Comparison of ENCODE assay signal across 9 mouse cellular contexts in genomic region chr11:55162670-55163069, GRCm38 (mm10). TPM values are rescaled to one million over a fixed set of nuclear protein-coding genes. Genes with fewer than 3 reads are reported as not detected.
DNase-seq lines count a peak whose midpoint lies in the region; ATAC-seq and TF ChIP-seq lines count a peak whose summit lies in the region.
"Had no signal": no experiment of that assay in that cellular context is flagged by ENCODE, and none has a peak within 500 bp of the region (broad histone marks: within the 10 kb centered on the region; RNA-seq: fewer than 3 reads in every experiment).

No protein-coding gene starts in this region.

- H3K4me1 ChIP-seq in intestine, postnatal 0 days (replicated peaks; ENCODE audit: control insufficient read depth, insufficient read depth, low read length): no peaks in the 10 kb centered on the region
- no peaks in the 10 kb centered on the region for H3K4me1 ChIP-seq in intestine, embryonic 16.5 days (ENCODE audit: control insufficient read depth, insufficient read depth, low read length)
- H3K4me1 ChIP-seq in G1E (ENCODE audit: insufficient read depth, low read depth, low read length): no peaks in the 10 kb centered on the region
- H3K4me1 ChIP-seq in liver, embryonic 16.5 days (ENCODE audit: control insufficient read depth, low read depth, low read length): no peaks in the 10 kb centered on the region

- no peaks in the 10 kb centered on the region for H3K27me3 ChIP-seq in intestine, postnatal 0 days (replicated peaks; ENCODE audit: control insufficient read depth, insufficient read depth, low read length)
- no peaks in the 10 kb centered on the region for H3K27me3 ChIP-seq in intestine, embryonic 16.5 days (replicated peaks; ENCODE audit: control insufficient read depth, insufficient read depth, low read length)
- H3K27me3 ChIP-seq in G1E (ENCODE audit: insufficient read depth, low read length): no peaks in the 10 kb centered on the region
- H3K27me3 ChIP-seq in liver, embryonic 16.5 days (ENCODE audit: control insufficient read depth, insufficient read depth, low read depth, low read length): no peaks in the 10 kb centered on the region

- TF ChIP-seq CTCF in intestine, postnatal 0 days (IDR thresholded peaks at IDR 0.05; ENCODE audit: low read depth): peak; percentile 77
- peak; percentile 78 for TF ChIP-seq CTCF in G1E (IDR thresholded peaks at IDR 0.05; ENCODE audit: low read depth, low read length)

- no peaks in the 10 kb centered on the region for H3K36me3 ChIP-seq in intestine, postnatal 0 days (ENCODE audit: control insufficient read depth, insufficient read depth)
- no peaks in the 10 kb centered on the region for H3K36me3 ChIP-seq in intestine, embryonic 16.5 days (ENCODE audit: control insufficient read depth, insufficient read depth, low read length)
- no peaks in the 10 kb centered on the region for H3K36me3 ChIP-seq in G1E (replicated peaks)
- no peaks in the 10 kb centered on the region for H3K36me3 ChIP-seq in liver, embryonic 16.5 days (ENCODE audit: control insufficient read depth, insufficient read depth)

- H3K9me3 ChIP-seq in intestine, postnatal 0 days (ENCODE audit: control insufficient read depth): no peaks in the 10 kb centered on the region
- H3K9me3 ChIP-seq in intestine, embryonic 16.5 days (ENCODE audit: control insufficient read depth, low read length): no peaks in the 10 kb centered on the region
- no peaks in the 10 kb centered on the region for H3K9me3 ChIP-seq in G1E (replicated peaks)
- no peaks in the 10 kb centered on the region for H3K9me3 ChIP-seq in liver, embryonic 16.5 days (replicated peaks; ENCODE audit: control insufficient read depth, low read length)

- no peak overlapping the region for H3K9ac ChIP-seq in intestine, postnatal 0 days (ENCODE audit: low read depth, low read length)
- no peak overlapping the region for H3K9ac ChIP-seq in intestine, embryonic 16.5 days (ENCODE audit: low read depth, low read length)
- no peak overlapping the region for H3K9ac ChIP-seq in liver, embryonic 16.5 days (ENCODE audit: low read depth, low read length)

- no peak overlapping the region for H3K27ac ChIP-seq in intestine, postnatal 0 days (ENCODE audit: low read depth, low read length)
- no peak overlapping the region for H3K27ac ChIP-seq in intestine, embryonic 16.5 days (ENCODE audit: low read length)
- no peak overlapping the region for H3K27ac ChIP-seq in liver, embryonic 16.5 days (ENCODE audit: low read length)

- WGBS in intestine, postnatal 0 days: 51% methylated on average over 9 of the region's 9 CpGs
- 53% methylated on average over 9 of the region's 9 CpGs for WGBS in intestine, embryonic 16.5 days
- 35% methylated on average over 9 of the region's 9 CpGs for WGBS in liver, embryonic 16.5 days (ENCODE audit: insufficient replicate concordance)

- H3K4me2 ChIP-seq in intestine, postnatal 0 days (replicated peaks; ENCODE audit: low read depth): no peak overlapping the region
- H3K4me2 ChIP-seq in intestine, embryonic 16.5 days (ENCODE audit: low read depth, low read length): no peak overlapping the region
- H3K4me2 ChIP-seq in liver, embryonic 16.5 days (ENCODE audit: low read depth, low read length): no peak overlapping the region

- peak; percentile 16; the same call in 1 of the 2 replicates for ATAC-seq in intestine, postnatal 0 days
- no peak for ATAC-seq in intestine, embryonic 16.5 days
- ATAC-seq in G1E (ENCODE audit: extremely low read depth, insufficient number of reproducible peaks, low FRiP score, poor library complexity, severe bottlenecking): no peak; the same call in 1 of the 2 replicates
- ATAC-seq in liver, embryonic 16.5 days (ENCODE audit: low read depth): 0 out of 2 replicates have a peak, but pooled peaks have one; percentile 19

- peak; percentile 6 for DNase-seq in G1E (ENCODE audit: low spot score)
- peak; percentile 21 for DNase-seq in c-Kit-positive CD71-positive TER-119-positive erythroid progenitor cells, embryonic 14.5 days (ENCODE audit: low spot score)
- peak; percentile 69 to 70 for DNase-seq in kidney, postnatal 4 days
- DNase-seq in right cerebral cortex, postnatal 25 days: peak; percentile 34
- DNase-seq in gastrocnemius, adult 18-20 months (ENCODE audit: low spot score): no peak

- no peak overlapping the region for H3K4me3 ChIP-seq in intestine, postnatal 0 days (ENCODE audit: low read depth, low read length)
- H3K4me3 ChIP-seq in intestine, embryonic 16.5 days (ENCODE audit: low read length): no peak overlapping the region
- no peak overlapping the region for H3K4me3 ChIP-seq in G1E (ENCODE audit: low read depth, low read length)
- H3K4me3 ChIP-seq in liver, embryonic 16.5 days (ENCODE audit: low read depth, low read length): no peak overlapping the region

RNA-seq across cellular contexts. Expression of gene Slc36a3, which starts 11.2 kb away (rescaled TPM):
- not detected in 2 replicates for polyA plus RNA-seq in intestine, postnatal 0 days (2015; fragmentation: Nextera tagmentation; extraction: Ambion mirVana)
- polyA plus RNA-seq in intestine, embryonic 16.5 days (2015; fragmentation: Nextera tagmentation; extraction: Ambion mirVana): not detected in 2 replicates
- total RNA-seq in G1E (2014; fragmentation: Nextera tagmentation): not detected in 2 replicates
- total RNA-seq in G1E (2017): 0.12 and 0.16 TPM in 2 replicates
- polyA plus RNA-seq in G1E (2012): not detected in 2 replicates
- polyA plus RNA-seq in liver, embryonic 16.5 days (2015; fragmentation: Nextera tagmentation; extraction: Ambion mirVana): not detected in 2 replicates
- not detected for total RNA-seq in gastrocnemius, adult 18-20 months (2021)
- polyA plus RNA-seq: neural tube, embryonic 14.5 days had no signal

RNA-seq across cellular contexts. Expression of gene Slc36a2, which starts 22.2 kb away (rescaled TPM):
- not detected in 2 replicates for polyA plus RNA-seq in intestine, postnatal 0 days (2015; fragmentation: Nextera tagmentation; extraction: Ambion mirVana)
- polyA plus RNA-seq in intestine, embryonic 16.5 days (2015; fragmentation: Nextera tagmentation; extraction: Ambion mirVana): 0.32 and 0.70 TPM in 2 replicates
- total RNA-seq in G1E (2014; fragmentation: Nextera tagmentation): not detected in 2 replicates
- 0.16 TPM in 1 of 2 replicates, not detected in the other for total RNA-seq in G1E (2017)
- not detected in 2 replicates for polyA plus RNA-seq in G1E (2012)
- polyA plus RNA-seq in liver, embryonic 16.5 days (2015; fragmentation: Nextera tagmentation; extraction: Ambion mirVana): 39.3 and 51.1 TPM in 2 replicates
- 1 to 10 TPM in 1 of 2 experiments, under 1 TPM in 1; 0.66 to 1.4 TPM for total RNA-seq in gastrocnemius, adult 18-20 months (2021)

RNA-seq across cellular contexts. Expression of gene Slc36a1, which starts 41.5 kb away (rescaled TPM):
- polyA plus RNA-seq in intestine, postnatal 0 days (2015; fragmentation: Nextera tagmentation; extraction: Ambion mirVana): 4.3 and 5.4 TPM in 2 replicates
- polyA plus RNA-seq in intestine, embryonic 16.5 days (2015; fragmentation: Nextera tagmentation; extraction: Ambion mirVana): 2.4 and 2.8 TPM in 2 replicates
- total RNA-seq in G1E (2014; fragmentation: Nextera tagmentation): 5.3 and 6.2 TPM in 2 replicates
- 5.5 and 5.8 TPM in 2 replicates for total RNA-seq in G1E (2017)
- polyA plus RNA-seq in G1E (2012): 4.4 and 6.7 TPM in 2 replicates
- 2.3 and 2.5 TPM in 2 replicates for polyA plus RNA-seq in liver, embryonic 16.5 days (2015; fragmentation: Nextera tagmentation; extraction: Ambion mirVana)
- total RNA-seq in gastrocnemius, adult 18-20 months (2021): 1 to 10 TPM; 5.3 to 6.4 TPM

Comparison
In these comparisons a context has a peak if more than half of its experiments do, and no peak if none do; other contexts are left out.
1. ATAC-seq: peak in intestine, postnatal 0 days (single experiment) and liver, embryonic 16.5 days (single experiment); none in intestine, embryonic 16.5 days (single experiment) and G1E (single experiment).
2. RNA of gene Slc36a2, which starts 22.2 kb away (polyA plus RNA-seq): 39.3 to 51.1 TPM in liver, embryonic 16.5 days; 0.32 to 0.70 TPM in intestine, embryonic 16.5 days, not detected in intestine, postnatal 0 days and not detected in G1E; every median in the first group is over 10 times any median in the second.